Mouse (Mus musculus) olfactory bulb, adult 2 months (tissue): ENCODE measurements around the gene Krt26.

ENCODE experiments used
- CTCF ChIP-seq: fragments of 200-500 bp; IDR thresholded peaks from 2 replicates; pipeline ENCODE4 v1.5.1; 2012; ENCODE audit warnings: low read depth, mild to moderate bottlenecking, low read length, moderate library complexity; ENCODE audit not compliant: insufficient read depth
- POLR2A ChIP-seq: fragments of 200-500 bp; IDR thresholded peaks from 2 replicates; pipeline ENCODE4 v1.6.1; 2012; ENCODE audit warnings: mild to moderate bottlenecking, low read depth, low read length, moderate library complexity; ENCODE audit not compliant: insufficient read depth

GRCm38 (mm10) chr11:99314594-99314993, 23.2 kb downstream of the Krt26 start:
- TF ChIP-seq CTCF: no peak
- no peak for TF ChIP-seq POLR2A
